Mouse (Mus musculus) kidney, postnatal 4 days (tissue): ENCODE results near the gene Ms4a4a.

Experiments
- DNase-seq, 2 experiments: peaks; one replicate each; pipeline ENCODE4 v3.0.0; 2021; ENCODE audit warnings: mixed read lengths in 2 of 2

Ms4a4a gene

GRCm38 (mm10) chr19:11435058-11435834 lies 59.9 kb downstream of the Ms4a4a start:
- no peak for DNase-seq
